Mouse (Mus musculus): Measurements from ENCODE around the gene Hap1. TPM values are rescaled to one million over a fixed set of nuclear protein-coding genes. Genes with fewer than 3 reads are reported as not detected.

Hap1 gene
- polyA plus RNA-seq, 2 experiments, result 1.6 to 4.4 TPM

DNA sequence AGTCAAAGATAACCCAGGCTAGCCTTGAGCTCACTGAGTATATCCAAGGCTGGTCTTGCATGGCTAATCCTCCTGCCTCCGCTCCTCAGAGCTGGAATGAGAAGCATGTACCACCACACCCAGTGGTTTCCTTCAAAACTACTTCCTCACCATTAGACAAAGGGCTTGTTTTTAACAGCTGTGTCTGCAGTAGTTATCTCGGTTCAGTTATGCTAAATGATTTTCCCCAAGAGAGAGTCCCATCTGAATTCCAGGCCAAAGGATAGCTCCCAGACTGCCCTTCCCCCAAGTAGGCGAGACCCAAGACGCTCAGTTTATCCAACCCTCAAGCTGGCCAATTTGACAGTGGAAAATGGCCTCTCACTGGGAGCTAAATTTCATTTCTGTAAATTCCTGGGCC, 20.1 kb upstream of the Hap1 start:
- peaks cover 80% of the 10 kb centered on the region for H3K36me3 ChIP-seq (ENCODE audit: control insufficient read depth, insufficient read depth, low read length)
- H3K27me3 ChIP-seq (ENCODE audit: control insufficient read depth, insufficient read depth, low read length), result no peaks in the 10 kb centered on the region
- TF ChIP-seq POLR2A (IDR thresholded peaks at IDR 0.05; ENCODE audit: borderline replicate concordance, extremely low read depth, insufficient read depth, insufficient read length), result no peak
- ATAC-seq (ENCODE audit: low FRiP score, low read depth) (no peak), DNase-seq (ENCODE audit: low spot score) (no peak)
- no peaks in the 10 kb centered on the region for H3K9me3 ChIP-seq (ENCODE audit: control insufficient read depth, low read length)
- no peak overlapping the region; the same call in 1 of the 2 replicates for H3K27ac ChIP-seq (replicated peaks; ENCODE audit: low read depth, low read length)
- H3K4me1 ChIP-seq (ENCODE audit: control insufficient read depth, insufficient read depth, low read length), result no peaks in the 10 kb centered on the region
- H3K9ac ChIP-seq (ENCODE audit: low read depth, low read length, severe bottlenecking), result no peak overlapping the region
- no peak overlapping the region for H3K4me3 ChIP-seq (replicated peaks; ENCODE audit: low read length)
- 66% methylated on average over 4 of the region's 4 CpGs for WGBS
- H3K4me2 ChIP-seq (replicated peaks; ENCODE audit: low read depth, low read length, severe bottlenecking), result no peak overlapping the region

DNA sequence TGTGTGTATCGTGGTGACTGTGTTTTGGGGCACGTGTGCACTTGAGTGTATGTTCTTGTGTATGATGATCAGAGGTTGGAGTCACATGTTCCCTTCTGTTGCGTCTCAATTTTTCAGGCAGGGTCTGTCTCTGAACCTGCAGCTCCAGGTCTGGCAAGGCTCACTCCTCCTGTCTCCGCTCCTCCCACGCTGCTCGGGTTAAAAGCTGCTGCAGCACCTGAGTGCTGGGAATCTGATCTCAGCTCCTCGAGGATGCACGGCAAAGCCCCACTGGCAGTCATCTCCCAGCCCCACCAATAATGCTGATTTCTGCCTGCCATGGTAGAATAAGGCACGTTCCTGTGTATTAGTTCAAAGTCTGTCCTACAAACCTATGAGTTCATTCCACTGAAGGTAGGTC, 19.2 kb upstream of the Hap1 start:
- no peaks in the 10 kb centered on the region for H3K4me1 ChIP-seq (ENCODE audit: control insufficient read depth, insufficient read depth, low read length)
- ATAC-seq (ENCODE audit: low FRiP score, low read depth) (no peak), DNase-seq (ENCODE audit: low spot score) (no peak)
- TF ChIP-seq POLR2A (IDR thresholded peaks at IDR 0.05; ENCODE audit: borderline replicate concordance, extremely low read depth, insufficient read depth, insufficient read length), result no peak
- H3K4me3 ChIP-seq (replicated peaks; ENCODE audit: low read length), result no peak overlapping the region
- H3K27ac ChIP-seq (replicated peaks; ENCODE audit: low read depth, low read length), result no peak overlapping the region
- no peaks in the 10 kb centered on the region for H3K9me3 ChIP-seq (ENCODE audit: control insufficient read depth, low read length)
- H3K9ac ChIP-seq (ENCODE audit: low read depth, low read length, severe bottlenecking), result no peak overlapping the region
- H3K36me3 ChIP-seq (ENCODE audit: control insufficient read depth, insufficient read depth, low read length), result peaks cover 76% of the 10 kb centered on the region
- no peaks in the 10 kb centered on the region for H3K27me3 ChIP-seq (ENCODE audit: control insufficient read depth, insufficient read depth, low read length)
- 91% methylated on average over 9 of the region's 9 CpGs for WGBS
- H3K4me2 ChIP-seq (replicated peaks; ENCODE audit: low read depth, low read length, severe bottlenecking), result no peak overlapping the region

DNA sequence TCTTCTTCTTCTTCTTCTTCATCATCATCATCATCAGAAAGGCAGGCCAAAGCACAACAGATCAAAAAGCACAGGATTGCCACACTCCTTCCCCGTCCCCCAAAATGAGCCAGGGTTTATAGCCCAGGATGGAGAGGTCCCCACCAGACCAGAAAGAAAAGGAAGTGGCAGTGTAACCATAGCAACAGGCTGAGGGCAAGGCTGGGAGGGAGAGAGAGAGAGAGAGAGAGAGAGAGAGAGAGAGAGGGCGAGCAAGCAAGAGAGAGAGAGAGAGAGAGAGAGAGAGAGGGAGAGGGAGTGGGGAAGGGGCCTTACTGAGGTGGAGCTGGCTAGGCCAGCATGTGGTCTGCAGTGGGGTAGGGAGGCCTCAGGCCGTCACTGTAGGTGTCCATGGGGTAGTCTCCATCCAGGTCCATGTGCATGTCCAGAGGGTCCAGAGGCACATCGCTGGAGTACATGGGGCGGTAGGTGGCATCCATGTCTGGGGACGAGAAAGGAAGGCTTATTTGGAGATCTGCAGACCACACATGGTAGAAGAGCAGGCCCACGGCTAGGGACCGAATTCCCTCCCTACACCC, 16.1 kb upstream of the Hap1 start:
- ATAC-seq (ENCODE audit: low FRiP score, low read depth) (no peak), DNase-seq (ENCODE audit: low spot score) (no peak)
- Histone ChIP-seq H3K9ac (ENCODE audit: low read depth, low read length, severe bottlenecking) (no peak overlapping the region), H3K27me3 (ENCODE audit: control insufficient read depth, insufficient read depth, low read length) (no peaks in the 10 kb centered on the region), H3K4me3 (replicated peaks; ENCODE audit: low read length) (no peak overlapping the region), H3K36me3 (ENCODE audit: control insufficient read depth, insufficient read depth, low read length) (peaks cover 61% of the 10 kb centered on the region), H3K27ac (replicated peaks; ENCODE audit: low read depth, low read length) (no peak overlapping the region), H3K4me2 (replicated peaks; ENCODE audit: low read depth, low read length, severe bottlenecking) (no peak overlapping the region), H3K4me1 (ENCODE audit: control insufficient read depth, insufficient read depth, low read length) (no peaks in the 10 kb centered on the region), H3K9me3 (ENCODE audit: control insufficient read depth, low read length) (no peaks in the 10 kb centered on the region)
- TF ChIP-seq POLR2A (IDR thresholded peaks at IDR 0.05; ENCODE audit: borderline replicate concordance, extremely low read depth, insufficient read depth, insufficient read length), result no peak
- WGBS, result 64% methylated on average over 8 of the region's 8 CpGs

DNA sequence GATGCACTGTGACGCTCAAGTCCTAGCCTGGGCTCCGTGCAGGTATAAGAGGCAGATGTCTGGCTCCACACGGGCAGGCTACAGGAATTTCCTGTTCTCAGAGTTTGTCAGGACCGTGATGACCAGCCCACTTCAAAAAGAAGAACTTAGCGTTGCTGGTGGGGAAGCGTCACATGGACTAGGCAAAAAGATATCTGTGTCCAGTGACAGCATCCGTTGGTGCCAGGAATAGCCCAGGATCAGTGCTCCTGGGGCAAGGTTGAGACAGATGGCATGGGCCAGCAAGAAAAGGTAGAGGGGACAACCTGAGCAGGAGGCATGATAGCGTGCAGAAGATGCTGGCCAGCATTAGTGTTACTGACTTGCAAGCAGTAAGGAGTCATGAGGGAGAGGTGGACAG, 13.9 kb upstream of the Hap1 start:
- no peak for DNase-seq (ENCODE audit: low spot score)
- peaks cover 44% of the 10 kb centered on the region for H3K36me3 ChIP-seq (ENCODE audit: control insufficient read depth, insufficient read depth, low read length)
- H3K4me2 ChIP-seq (replicated peaks; ENCODE audit: low read depth, low read length, severe bottlenecking), result no peak overlapping the region
- WGBS, result 75% methylated on average over 8 of the region's 8 CpGs
- H3K4me3 ChIP-seq (replicated peaks; ENCODE audit: low read length), result no peak overlapping the region
- no peaks in the 10 kb centered on the region for H3K9me3 ChIP-seq (ENCODE audit: control insufficient read depth, low read length)
- H3K4me1 ChIP-seq (ENCODE audit: control insufficient read depth, insufficient read depth, low read length), result no peaks in the 10 kb centered on the region
- no peaks in the 10 kb centered on the region for H3K27me3 ChIP-seq (ENCODE audit: control insufficient read depth, insufficient read depth, low read length)
- ATAC-seq (ENCODE audit: low FRiP score, low read depth), result no peak
- no peak overlapping the region for H3K9ac ChIP-seq (ENCODE audit: low read depth, low read length, severe bottlenecking)
- no peak for TF ChIP-seq POLR2A (IDR thresholded peaks at IDR 0.05; ENCODE audit: borderline replicate concordance, extremely low read depth, insufficient read depth, insufficient read length)
- no peak overlapping the region for H3K27ac ChIP-seq (replicated peaks; ENCODE audit: low read depth, low read length)

GRCm38 (mm10) chr11:100369145-100369544, 13.2 kb upstream of the Hap1 start:
- Histone ChIP-seq H3K36me3 (ENCODE audit: control insufficient read depth, insufficient read depth, low read length) (peaks cover 40% of the 10 kb centered on the region), H3K9me3 (ENCODE audit: control insufficient read depth, low read length) (no peaks in the 10 kb centered on the region), H3K9ac (ENCODE audit: low read depth, low read length, severe bottlenecking) (no peak overlapping the region), H3K4me2 (replicated peaks; ENCODE audit: low read depth, low read length, severe bottlenecking) (no peak overlapping the region), H3K27ac (replicated peaks; ENCODE audit: low read depth, low read length) (no peak overlapping the region), H3K4me1 (ENCODE audit: control insufficient read depth, insufficient read depth, low read length) (no peaks in the 10 kb centered on the region), H3K4me3 (replicated peaks; ENCODE audit: low read length) (no peak overlapping the region), H3K27me3 (ENCODE audit: control insufficient read depth, insufficient read depth, low read length) (no peaks in the 10 kb centered on the region)
- no peak for DNase-seq (ENCODE audit: low spot score)
- ATAC-seq (ENCODE audit: low FRiP score, low read depth), result no peak
- WGBS, result 66% methylated on average over 7 of the region's 7 CpGs
- TF ChIP-seq POLR2A (IDR thresholded peaks at IDR 0.05; ENCODE audit: borderline replicate concordance, extremely low read depth, insufficient read depth, insufficient read length), result no peak
